Mouse (Mus musculus) frontal cortex, postnatal 14 days (tissue): ENCODE results near the gene Opcml.

Source experiments
- DNase-seq, 2 experiments: peaks; one replicate each; pipeline ENCODE4 v3.0.0; 2022; ENCODE audit warnings: low spot score in 2 of 2

Opcml gene

GRCm38 (mm10) chr9:28432159-28432558, 641.6 kb downstream of the Opcml start:
- DNase-seq = no peak

DNA sequence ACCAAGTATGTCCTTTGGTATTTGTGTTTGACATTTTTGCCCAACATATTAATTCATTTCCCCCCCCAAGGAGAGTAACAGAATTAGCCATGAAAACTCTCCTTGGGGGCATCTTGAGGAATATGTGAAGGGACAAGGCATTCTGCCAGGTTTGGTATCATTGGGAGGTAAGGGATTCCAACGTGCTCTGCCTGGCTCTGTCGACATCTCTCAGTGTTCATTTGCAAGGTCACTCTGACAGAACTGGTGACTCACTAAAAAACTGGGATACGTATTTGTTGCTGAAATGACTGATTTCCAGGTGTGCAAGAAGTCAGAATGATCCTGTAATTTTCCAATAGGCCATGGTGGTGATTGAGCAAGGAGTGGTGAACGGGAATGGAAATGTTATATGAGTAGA, 648.2 kb downstream of the Opcml start:
- DNase-seq = no peak

DNA sequence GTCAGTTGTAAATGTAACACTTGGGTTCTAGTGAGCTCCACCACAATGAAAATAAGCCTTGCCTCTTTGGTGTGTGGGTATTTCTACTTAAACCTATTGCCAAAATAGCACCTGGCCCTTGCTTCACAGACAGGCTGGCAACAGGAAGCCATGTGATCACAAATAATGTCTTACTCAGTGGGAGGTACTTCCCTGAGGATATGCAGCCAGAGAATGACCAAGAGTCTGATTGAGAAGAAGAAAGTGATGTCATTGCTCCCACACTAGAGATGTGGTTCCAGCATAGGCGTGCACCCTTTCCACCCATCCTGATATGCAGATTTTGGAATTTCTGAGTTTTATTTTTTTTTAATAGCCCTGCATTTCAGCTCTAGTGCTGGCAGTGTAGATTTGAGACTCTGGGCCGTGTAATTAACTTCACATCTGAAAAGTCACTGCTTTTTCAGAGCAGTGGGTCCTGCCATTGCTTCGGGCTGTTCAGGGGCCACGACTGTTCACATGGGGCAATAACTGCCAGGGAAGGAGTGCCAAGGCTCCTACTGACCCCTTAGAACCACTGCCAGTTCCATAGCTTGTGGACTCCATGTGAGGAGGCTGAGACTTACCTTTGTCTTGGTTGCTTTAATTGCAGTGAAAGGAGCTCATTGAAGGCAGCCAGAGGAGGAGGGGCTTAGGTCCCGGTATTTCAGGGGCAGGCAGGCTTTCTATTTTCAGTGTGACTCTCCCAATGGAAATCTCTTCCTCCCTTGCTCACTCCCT, 649.0 kb downstream of the Opcml start:
- DNase-seq = no peak

DNA sequence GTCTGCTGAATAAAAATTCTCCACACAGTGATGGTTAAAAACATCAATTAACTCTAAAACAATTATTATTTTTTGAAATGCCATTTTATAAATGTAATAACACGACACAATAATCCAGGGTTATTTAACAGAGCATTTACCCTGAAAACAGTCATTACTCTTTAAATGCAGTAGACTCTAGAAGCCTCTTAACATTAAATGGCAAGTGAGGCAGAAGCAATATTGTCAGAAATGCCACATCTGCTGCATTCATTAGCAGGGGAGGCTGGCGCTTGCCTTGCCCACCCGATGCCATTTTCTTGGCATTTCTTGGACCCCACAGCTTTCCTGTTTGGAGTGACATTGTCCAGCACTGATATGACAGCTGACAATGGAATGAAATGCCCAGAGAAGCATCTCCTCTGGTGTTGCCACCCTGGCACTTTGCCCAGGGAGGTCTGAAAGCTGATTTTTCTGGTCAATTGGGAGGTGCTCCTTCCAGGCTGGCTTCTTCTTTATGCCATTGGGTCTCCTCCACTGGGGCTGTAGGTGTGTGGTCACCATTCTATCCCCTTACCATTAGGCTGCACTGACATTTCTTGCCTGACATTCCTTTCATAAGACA, 649.7 kb downstream of the Opcml start:
- DNase-seq = no peak

GRCm38 (mm10) chr9:28444485-28444884, 653.9 kb downstream of the Opcml start:
- no peak for DNase-seq

- DNase-seq = no peak
Measured at GRCm38 (mm10) chr9:28444972-28445371, 654.4 kb downstream of the Opcml start.

DNA sequence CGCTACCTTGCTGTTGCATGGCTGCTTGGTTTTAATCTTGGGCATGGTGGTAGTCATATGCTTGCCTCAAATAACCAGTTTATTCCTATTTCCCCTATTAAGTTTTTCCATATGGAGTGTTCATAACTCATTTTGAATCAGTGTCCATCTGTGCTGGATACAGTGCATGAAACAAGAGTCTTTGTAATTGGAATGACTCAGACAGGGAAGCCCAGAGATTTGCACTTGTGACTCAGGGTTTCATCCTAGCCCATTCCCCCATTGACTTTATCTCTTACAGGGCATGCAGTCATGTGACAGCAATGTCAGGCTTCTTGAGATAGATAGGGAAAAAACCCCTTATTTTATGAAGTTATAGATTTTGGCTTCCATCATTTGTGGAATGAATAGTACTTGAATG, 655.3 kb downstream of the Opcml start:
- no peak for DNase-seq

GRCm38 (mm10) chr9:28446278-28447064, 655.9 kb downstream of the Opcml start:
- DNase-seq = no peak

GRCm38 (mm10) chr9:28452509-28452908, 661.9 kb downstream of the Opcml start:
- DNase-seq = no peak

DNA sequence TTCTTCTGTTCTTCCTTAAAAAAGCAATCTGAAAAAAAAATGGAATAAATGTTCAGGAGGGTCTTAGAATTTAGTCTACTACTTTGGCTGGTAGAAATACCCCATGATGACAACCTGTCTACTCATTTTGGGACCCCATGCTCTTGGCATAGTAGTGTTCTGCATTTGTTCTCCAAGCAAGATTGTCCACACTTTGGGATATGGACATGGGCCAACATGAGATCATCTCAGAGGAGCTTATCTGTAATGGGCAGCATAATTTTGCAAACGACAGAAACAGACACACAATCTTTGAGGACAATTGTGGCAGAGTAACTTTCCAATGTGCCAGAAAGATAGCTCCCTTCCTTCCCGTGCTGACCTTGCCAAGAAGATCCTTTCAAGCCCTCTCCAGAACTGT, 662.5 kb downstream of the Opcml start:
- DNase-seq = no peak

DNA sequence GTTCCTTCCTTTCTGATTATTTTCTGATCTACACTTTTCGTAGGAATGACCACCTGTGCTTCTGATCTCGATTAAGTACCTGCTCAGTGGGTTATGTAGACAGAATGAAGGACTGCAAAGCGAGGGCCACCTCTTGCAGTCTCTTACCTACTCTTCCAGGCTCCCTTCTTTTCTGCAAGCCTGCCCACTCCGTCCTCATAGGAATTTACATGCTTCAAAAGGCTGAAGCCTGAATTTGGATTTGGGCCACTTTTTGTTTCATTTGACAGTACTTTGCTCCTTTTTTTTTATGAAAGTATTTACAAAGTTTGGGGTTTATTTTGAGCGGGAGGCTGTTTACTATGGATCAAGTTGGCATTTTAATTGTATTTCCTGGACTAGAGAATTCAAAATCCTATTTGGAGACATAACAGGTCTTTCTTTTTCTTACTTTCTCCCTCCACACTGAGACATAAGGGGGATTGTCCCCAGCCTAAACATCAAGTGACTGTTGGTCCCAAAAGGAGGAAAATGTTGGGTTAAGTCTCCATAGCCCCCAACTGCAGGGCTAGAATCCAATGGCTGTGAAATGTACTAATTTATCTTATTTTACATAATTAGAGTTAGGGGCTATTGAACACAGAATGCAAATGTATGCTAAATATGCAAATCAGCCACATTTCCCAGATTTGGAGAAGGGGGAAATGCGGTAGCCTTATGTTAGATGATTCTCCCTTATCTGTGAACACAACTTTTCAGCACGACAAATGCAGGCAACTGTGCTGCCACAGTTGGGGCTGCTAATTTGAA, 667.6 kb downstream of the Opcml start:
- no peak for DNase-seq

GRCm38 (mm10) chr9:28463622-28464021, 673.0 kb downstream of the Opcml start:
- no peak for DNase-seq

- no peak for DNase-seq
Measured at GRCm38 (mm10) chr9:28469419-28469818, 678.8 kb downstream of the Opcml start.

DNA sequence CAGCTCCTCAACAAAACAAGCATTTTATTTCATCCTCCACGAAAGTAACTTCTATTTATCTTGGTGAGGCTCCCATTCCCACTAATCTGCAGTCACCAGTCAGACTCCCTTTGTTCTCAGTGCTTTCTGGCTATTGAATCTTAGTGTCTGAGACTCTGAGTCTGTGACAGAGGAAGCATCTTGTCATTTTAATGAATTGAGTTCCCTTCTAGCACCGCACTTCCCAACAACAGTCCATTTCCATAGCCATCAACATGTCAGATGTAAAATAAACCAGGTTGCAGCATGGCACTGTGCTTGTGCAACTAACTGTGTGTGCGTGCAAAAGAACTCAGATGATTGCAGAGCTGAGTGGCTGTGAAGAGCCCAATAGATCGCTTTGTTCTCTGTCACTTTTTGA, 680.9 kb downstream of the Opcml start:
- DNase-seq = no peak

DNA sequence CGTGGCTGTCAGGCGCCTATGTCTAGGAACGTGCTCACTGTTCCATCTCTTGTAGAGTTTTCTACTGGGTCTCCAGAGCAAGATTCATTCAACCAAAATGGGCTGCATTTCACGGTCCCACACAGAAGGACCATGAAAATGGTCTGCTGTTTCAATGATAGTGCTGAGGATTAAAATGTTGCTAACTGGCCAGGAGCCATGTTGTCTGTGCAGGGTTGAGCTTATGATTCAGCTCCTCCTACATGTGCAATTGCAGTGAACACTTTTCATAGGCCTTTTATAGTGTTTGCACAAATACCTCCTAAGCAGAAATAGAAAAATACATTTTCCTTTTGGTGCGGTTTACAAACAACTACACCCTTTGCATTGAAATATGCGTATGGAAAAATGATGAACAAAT, 684.0 kb downstream of the Opcml start:
- DNase-seq = no peak

- no peak for DNase-seq
Measured at GRCm38 (mm10) chr9:28481261-28481660, 690.7 kb downstream of the Opcml start.

GRCm38 (mm10) chr9:28488499-28488898, 697.9 kb downstream of the Opcml start:
- DNase-seq = no peak

DNA sequence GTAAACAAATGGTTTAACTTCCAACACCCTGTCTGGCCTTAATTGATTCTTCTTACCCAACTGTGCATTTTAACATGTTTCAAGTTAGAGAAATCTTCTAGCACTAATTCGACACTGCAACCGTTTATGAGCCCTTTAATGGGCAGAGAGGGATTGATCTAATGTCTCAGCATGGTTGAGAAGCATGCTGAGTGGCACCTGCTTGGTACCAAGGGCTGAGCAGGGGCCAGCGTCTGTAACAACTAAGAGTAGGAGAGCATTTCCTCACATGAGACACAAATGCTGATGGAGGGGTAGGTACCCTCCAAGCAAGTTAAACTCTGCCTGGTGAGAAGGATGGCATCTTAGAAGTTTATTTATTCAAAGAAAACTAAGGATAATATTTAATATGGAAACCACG, 699.3 kb downstream of the Opcml start:
- no peak for DNase-seq

GRCm38 (mm10) chr9:28490410-28490809, 699.8 kb downstream of the Opcml start:
- DNase-seq = no peak

DNA sequence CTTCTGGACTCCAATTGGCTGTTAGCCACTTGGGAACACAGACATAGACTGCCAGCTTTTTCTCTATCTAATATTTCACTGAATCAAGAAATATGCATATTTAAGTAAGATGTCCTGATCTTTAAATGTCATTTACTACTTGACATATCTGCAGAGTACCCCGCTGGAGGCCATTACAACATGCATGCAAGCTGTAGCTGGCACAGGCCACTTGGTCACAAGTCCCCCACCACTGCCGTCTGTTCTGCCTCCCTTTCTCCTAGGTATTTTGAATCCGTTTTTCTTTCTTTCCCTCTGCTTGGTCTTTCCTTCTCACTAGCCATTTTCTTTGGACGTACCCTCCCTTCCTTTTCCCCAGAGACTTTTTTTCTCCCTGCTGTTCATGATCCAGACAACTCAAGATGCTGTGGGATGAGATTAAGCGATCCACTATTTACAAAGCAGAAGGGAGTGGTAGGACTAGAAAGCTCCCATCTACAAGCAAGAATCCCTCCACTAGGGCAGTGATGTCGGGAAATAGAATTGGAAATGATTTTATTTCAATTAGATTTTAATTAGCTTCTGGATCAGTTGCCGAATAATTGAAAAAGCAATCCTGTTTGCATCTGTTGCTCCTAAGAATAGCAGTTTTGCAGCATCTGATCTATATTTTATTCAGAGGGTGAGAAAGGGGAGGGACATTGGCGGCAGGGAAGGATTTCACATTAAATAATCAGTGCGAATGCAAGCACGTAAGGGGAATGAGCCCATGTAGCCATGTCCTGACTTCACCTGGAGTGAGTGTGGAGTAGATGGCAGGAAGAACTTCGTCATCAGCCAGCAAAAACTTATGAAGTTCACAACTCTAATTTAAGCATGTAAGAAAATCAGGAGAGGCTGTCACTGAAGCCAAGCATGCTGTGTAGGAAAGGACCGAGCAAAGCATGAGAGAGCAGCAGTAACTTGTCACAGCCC, 709.5 kb downstream of the Opcml start:
- peak in 1 of 2 experiments; percentile 18 for DNase-seq

DNA sequence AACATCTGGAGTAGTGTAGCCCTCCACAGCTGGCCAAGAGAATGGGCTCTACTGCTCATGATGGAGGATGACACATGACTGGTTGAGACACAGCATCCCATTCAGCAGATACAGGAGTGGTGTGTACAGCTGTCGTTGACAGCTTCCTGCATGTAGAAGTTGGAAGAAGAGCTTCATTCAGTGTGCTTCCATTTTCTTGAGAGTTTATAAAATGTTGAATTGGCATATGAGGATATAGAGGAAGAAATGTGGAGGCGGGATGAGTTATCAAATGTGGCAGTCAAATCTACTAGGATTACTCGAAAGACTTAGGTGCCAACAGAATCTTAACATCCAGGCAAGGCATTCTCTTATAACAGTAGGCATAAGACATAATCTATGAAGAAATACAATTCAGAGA, 723.3 kb downstream of the Opcml start:
- no peak for DNase-seq
